Mouse (Mus musculus): ENCODE measurements at regions not wholly inside any gene's neighbourhood (a gene's known extent, or its start where the extent isn't known, plus 50 kb on each side); places are given as distances from the start of the nearest gene placed in this dataset.
A peak's percentile ranks its signal among the peaks of the same experiment; 100 is the strongest.
"Not testable (repeated sequence)": the region's sequence is repeated elsewhere in the genome, so short reads cannot be mapped to it uniquely, and the experiment has no call there.

- DNase-seq: not testable (repeated sequence)
These were observed 102.8 kb downstream of the Gc start for GRCm38 (mm10) chr5:89354936-89355335.

GRCm38 (mm10) chr5:89347771-89348170 lies 109.9 kb downstream of the Gc start:
- DNase-seq: no peak

DNA sequence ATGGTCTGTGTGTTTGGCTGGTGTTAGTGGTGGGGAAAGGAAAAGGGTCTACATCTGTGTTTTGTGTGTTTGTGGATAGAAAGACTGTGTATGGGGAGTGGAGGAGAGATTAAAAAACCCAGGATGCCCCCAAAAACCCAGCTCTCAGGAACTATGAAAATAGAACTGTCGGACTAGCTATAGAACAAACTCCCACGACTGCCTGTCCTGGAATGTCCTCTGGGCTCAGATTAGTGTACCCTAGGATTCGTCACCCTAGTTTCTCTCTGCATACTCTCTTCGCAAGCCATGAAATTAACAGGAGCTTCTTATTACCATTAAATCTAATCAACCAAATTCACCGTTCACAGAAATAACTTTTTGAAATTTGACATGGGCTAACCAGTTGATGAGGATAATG lies 117.2 kb downstream of the Gc start:
- DNase-seq: no peak

DNA sequence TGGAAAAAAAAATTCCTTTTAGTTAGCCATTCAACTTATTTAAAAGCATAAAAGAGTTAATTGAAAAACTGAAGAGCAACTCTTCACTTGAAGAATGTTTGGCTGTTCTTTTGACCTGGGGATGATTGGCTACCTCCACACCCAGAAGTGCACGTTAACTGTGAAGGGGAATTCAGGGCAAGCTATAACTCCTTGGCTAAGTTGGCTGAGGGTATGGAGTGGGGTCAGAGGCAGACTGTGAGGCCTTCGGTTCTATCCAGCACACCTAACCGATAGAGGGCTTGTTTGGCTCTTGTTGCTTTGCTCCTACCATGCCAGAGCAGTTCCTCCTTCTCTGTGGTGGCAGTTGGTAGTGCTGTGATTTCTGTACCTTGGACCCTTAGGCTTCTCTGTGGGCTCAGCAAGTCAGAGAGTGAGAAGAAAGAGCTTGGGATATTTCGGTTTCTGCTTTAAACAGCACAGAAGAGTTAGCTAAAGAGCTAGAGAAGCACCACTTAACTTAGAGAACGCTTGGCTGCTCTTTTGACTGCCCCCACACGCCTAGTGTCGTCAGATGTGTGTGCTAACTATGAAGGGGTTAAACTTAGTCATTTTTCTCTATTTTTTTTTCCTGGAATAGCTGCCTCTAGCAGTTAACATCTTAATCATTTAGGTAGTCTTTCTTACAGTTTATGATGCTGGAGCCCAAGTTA lies 119.6 kb downstream of the Gc start:
- DNase-seq: peak; percentile 34
